Mouse (Mus musculus) CH12F3 (cell line): ENCODE data around the gene Corin.

Experiments
- in situ Hi-C: fragments of 300-500 bp; cut with MboI; formaldehyde crosslinking; loops from 2 replicates; pipeline ENCODE4 v1.14.3; 2020; ENCODE audit warnings: low sequenced_read_pairs

The Corin gene

DNA sequence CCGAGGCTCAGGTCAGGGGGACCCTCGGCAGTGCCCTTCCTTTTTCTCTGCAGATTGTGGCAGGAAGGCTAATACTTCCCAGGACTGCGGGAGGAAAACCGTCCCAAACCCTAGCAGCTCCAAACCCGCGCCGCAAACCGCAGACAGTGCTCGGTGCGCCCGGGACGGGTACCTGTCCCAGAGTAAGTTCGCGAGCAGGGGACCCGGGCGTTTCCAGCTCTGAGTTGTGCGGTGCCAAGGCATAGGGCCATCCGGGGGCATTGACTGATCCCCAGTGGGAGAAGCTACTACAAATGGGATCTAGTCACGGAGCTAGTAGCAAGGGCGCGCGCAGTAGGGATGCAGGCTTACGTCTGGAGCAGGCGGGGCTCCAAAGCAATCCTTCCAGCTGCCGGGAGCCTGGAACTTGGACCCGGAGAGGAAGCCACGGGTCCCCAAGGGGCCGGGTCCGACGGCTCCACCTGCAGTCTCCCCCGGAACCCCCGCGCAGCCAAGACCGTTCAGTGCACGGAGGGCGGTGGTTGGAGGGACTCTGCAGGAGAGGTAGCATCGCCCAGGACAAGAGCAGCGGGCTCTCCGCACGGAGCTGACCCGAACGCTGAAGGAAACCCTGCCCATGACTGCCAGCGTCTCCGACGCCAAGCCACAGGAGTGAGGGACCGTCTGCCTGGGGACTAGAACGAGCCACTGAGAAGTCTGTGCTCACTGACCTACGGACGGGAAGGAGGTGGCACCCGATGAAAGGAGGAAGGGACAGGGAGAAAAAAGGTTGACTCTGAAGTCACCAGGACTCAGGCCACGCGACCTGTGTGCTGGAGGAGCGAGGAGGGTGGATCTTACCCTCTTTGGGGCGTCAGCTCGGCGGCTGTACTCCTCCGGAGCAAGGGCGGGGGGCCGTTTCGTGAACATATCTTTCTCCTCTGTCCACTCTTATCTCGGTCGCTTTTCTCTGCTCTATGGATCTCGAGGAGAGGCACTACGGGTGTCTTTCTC lies at the start of gene Corin:
Corin (minus strand) TSS at position 943 of the 993 bp plus-strand sequence.
- in situ Hi-C loops, result no loop called here

DNA sequence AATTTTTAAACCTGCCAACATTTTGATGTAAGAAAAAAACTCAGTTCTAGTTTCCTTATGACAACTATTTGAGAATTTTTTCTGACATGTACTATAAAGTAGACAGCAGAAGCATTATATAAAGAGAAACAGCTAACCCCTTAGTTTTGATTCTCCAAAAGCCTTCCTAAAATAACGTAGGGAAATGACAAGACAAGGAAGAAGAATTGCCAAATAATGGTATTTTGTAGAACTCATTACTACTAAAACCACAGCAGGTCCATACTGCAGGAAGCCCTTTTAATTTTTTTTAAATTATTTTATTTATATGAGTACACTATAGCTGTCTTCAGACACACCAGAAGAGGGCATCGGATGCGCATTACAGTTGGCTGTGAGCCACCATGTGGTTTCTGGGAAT lies 46.9 kb upstream of the Corin start:
- in situ Hi-C loops, result no loop called here

GRCm38 (mm10) chr5:72528896-72529295 lies 24.6 kb upstream of the Corin start:
- in situ Hi-C loops, result no loop called here

DNA sequence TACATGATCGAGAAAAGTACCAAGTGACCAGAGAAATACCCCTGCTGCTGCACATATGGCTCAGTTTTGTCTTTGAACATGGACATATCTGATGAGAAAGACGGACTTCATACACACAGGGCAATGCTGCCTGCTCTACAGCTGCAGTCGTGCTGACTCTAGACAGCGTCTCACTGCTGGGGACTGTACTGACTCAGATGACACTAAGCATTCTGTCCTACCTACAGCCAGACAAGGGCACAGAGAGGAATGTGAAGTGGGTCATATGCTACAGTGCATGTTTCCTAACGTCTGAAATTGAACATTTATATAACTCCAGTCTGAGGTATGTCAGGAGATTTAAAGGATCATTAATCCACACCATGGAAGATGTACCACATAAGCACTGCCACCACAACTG lies 9.5 kb upstream of the Corin start:
- in situ Hi-C loops, result no loop called here

DNA sequence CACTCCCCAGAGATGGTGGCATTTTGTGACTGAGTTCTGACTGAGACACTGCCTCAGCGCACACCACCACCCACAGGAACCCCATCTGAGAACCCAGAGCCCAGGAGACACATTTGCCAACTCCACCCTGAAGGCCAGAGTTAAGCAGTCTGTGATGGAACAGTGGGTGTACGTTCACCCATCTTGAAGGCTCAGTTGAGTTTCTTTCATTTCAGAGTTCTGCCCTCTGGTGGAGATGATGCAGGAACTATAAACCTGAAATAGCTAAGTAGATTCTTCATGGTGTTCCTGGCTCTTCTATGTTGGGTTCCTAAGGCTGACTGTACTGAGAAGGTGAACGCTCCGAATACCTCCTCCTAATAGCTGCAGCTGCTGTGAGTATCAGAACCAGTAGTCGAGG lies 1.5 kb upstream of the Corin start:
- in situ Hi-C loops, result no loop called here

DNA sequence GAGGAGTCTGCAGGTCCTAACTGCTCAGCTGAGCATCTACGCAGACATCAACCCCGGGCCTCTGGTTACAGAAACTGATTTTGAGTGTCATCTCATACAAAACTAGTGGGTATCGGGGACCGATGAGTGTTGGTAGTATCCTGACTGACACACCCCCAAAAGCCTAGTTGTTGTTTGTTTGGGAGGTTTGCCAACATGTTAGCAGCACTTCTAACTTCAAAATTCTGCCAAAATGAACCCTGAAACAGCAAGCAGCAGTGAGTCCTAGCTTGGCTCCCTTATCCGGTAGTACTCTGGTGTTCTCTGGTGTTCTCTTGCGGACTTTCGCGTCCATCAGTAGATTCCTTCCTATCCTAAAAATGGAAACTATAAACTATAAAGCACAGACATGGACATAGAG lies 1.5 kb downstream of the Corin start:
- in situ Hi-C loops, result no loop called here

DNA sequence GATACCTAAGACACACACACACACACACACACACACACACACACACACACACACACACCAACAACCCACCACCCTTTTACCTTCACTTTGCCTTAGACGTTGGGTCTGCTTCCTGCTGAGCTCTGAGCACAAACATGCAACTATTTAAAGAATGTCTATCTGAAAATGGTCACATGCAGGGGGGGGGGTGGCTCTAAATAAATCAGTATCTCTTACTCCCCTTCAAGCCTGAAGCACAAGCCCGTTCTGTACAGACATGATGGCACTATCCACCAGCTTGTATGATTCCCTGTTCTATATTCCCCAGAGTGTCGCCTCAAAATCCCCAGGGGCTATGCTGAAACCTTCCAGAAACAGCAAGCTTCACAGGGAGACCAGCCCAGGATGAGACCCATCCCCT lies 2.5 kb downstream of the Corin start:
- in situ Hi-C loops, result no loop called here

GRCm38 (mm10) chr5:72498271-72498670 lies 6.0 kb downstream of the Corin start:
- in situ Hi-C loops, result no loop called here

DNA sequence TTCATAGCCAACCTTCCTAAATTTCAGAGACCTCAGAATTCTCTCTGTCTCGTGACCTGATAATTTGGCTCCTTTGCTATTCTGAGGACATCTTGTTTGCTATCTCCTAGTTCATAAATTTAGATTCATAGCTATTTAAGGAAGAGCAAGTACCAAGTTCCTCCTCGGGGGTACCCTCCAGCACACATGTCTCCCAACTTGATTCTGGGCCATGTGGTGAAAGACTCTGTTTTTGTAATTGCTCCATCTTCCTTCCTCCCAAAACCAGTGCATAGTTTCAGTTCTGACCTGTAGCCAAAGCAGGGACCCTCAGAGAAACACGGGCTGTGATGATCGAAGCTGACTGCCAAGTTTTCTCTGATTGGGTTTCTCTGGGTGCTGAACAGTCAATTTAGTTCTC lies 7.5 kb downstream of the Corin start:
- in situ Hi-C loops, result no loop called here

- in situ Hi-C loops, result no loop called here
Observed at GRCm38 (mm10) chr5:72493906-72494305, 10.4 kb downstream of the Corin start.

DNA sequence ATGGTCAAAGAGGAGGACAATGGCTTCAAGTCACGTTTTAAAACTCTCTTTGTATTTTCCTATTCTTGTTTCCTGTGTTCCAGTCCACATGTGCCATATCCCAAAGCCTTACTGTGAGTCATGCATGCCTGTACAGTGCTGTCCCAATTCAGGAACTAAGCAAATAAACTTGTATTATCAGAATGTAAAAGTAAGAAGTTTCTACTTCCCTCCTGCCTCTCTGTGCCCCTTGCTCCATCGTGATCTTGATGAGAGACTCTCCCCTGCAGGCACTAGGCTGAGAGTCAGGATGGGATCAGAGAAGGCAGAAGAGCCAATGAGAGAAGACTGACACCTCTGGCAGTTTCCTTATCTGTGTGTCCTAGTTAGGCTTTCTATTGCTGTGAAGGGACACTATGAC lies 13.0 kb downstream of the Corin start:
- in situ Hi-C loops, result no loop called here

GRCm38 (mm10) chr5:72480456-72480855 lies 23.8 kb downstream of the Corin start:
- in situ Hi-C loops, result no loop called here

GRCm38 (mm10) chr5:72472317-72473009 lies 31.8 kb downstream of the Corin start:
- in situ Hi-C loops, result no loop called here

DNA sequence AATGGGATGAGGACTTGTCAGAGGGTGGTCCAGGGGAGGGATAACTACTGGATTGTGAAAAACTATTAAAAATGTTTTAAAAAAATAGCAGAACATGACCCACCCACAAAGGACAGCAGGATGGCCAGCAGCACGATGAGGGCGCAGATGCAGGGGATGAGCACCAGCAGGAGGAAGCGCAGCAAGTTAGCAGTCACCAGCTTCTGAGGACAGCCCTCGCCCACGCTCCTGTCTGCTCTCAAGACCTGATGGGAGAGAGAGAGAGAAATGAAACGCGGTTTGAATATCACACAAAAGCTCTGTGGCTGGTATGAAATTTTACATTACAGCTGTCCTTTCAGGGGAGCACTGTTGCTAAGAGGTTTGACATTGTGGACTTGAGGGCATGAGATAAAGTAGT lies 32.5 kb downstream of the Corin start:
- in situ Hi-C loops, result no loop called here

GRCm38 (mm10) chr5:72464932-72465331 lies 39.3 kb downstream of the Corin start:
- in situ Hi-C loops, result no loop called here

DNA sequence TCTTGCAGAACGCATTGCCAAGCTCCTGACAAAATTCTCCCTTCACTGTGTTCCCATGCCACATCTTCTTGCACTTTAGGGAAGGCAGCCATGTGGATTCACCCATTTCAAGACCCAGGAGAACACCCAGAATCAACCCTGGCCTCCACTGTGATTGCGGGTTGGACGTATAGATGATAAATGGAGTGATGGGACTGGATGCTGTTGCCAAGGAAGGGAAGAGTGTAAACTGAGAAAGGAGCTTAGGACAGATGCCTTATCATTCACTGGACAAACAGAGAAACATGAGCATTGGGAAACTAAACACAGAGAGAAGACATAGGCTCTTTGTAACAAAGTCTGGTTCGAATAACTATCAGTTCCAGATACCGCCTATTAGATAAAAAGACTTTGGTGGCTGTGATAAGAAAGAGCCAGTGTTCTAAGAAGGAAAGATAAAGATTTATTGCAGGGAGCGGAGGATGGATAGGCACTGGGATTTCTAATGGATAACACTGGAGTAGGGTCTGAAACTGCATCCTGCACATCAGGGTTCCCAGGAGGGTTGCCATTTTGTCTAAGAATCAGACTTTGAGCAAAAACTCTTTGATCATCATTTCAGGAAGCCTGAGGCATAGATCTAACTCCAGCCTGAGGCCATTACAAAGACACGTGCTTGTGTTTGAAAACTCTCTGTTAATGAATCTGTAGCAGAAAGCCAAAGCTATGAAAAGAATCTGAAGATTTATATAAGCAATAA lies 44.7 kb downstream of the Corin start:
- in situ Hi-C loops, result no loop called here

- in situ Hi-C loops, result no loop called here
Observed at GRCm38 (mm10) chr5:72453690-72454089, 50.6 kb downstream of the Corin start.

DNA sequence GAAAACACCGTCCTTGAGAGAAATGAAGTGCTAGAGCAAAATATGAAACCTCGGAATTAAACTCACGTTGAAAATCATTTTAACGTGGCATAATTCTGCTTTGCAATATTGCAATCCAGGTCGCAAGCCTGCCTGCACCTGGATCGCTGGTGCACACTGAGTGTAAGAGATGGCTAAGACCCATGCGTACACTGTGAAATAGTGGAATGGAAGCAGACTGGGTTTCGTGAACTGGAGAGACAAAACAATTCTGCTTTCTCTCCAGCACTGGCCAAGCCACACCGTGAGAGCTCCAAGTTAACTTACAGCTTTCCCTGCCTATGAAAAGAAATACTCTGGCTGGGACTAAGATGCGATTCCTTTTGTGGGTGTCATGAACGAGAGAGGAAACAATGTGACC lies 51.1 kb downstream of the Corin start:
- in situ Hi-C loops, result no loop called here

DNA sequence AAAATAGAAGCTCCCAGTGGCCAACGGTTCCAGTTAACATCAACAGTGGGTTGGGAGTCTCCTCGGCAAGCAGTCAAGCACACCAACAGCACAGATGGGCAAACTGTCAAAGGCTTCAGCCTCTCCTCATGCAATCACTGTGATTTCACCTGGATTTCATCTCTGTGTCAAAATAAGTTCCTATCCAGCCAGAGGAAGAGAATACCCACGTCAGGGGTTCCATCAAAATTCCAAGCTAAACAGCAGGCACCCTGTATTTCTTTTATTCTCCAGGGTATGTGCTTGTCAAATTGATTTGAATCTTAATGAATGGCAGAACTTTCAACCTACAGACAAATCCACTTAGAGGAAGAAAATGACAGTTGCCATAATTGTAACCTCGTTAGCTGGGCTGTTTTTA lies 51.5 kb downstream of the Corin start:
- in situ Hi-C loops, result no loop called here

DNA sequence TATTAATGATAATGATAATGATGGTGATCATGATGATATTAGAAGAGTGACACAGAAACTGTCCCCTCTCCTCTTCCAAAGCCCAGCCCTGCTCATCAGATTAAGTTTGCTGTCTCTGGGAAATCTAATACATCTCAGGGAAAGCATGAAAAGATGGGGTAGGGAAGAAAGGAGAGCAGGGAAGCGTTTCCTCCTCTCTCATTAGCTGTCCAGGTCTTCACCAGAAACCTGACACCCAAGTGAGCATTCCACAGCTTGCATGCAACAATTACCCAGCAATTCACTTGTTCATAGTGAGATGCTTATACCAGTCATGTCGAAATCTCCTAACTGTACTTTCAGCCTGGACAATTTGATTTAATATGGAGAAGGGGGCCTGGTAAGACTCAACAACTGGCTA lies 55.4 kb downstream of the Corin start:
- in situ Hi-C loops, result no loop called here

- in situ Hi-C loops, result no loop called here
Observed at GRCm38 (mm10) chr5:72446104-72446503, 58.2 kb downstream of the Corin start.
